Mouse (Mus musculus): ENCODE data around the gene Pnmal2. TPM values are rescaled to one million over a fixed set of nuclear protein-coding genes. Genes with fewer than 3 reads are reported as not detected.
"Not testable (repeated sequence)": the region's sequence is repeated elsewhere in the genome, so short reads cannot be mapped to it uniquely, and the experiment has no call there.

The Pnmal2 gene
- total RNA-seq, 2 experiments from 2014 or later: 3.6 to 4.0 TPM

DNA sequence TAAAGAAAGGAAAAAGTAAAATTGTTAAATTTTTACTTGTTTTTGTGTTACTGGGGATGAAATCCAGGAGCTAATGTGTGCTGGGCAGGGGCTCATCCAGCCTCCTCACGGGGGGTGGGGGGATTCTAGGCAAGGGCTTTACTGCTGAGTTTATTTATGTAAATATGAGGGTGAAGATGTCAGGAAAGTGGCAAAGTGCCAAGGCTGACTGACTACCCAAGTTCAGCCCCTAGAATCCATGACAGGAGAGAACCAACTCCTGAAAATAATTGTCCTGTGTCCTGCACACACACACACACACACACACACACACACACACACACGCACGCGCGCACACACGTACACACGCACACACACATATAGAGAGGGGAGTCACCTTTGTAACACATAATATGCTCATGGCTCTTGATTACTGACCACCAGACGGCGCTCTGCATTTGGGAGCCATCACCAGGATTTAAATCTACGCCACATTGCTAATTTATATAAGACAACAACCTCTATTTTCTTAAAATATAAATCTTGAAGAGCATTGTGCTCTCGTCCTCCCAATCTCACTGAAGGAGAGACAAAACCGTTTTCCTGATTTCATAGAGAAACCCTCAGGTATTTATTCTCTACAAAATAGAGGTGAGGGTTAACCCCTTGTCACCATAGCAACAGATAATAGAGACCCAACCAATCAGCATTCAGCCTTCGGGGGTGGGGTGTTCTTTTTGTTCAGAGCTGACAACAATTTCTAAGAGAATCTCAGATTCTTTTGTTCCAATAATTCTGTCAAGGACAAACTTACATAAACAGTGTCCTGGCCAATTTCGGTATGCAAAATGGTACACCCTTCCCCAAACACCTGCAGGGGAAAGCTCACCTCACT lies 11.5 kb upstream of the Pnmal2 start:
- DNase-seq: peak in 1 of 2 experiments; percentile 68
- intact Hi-C loops (cut with DNase I): loop anchor here (1.0 to 5.0 kb wide), 3 partner anchors 13 to 119 kb away; no protein-coding TSS in a partner anchor

DNA sequence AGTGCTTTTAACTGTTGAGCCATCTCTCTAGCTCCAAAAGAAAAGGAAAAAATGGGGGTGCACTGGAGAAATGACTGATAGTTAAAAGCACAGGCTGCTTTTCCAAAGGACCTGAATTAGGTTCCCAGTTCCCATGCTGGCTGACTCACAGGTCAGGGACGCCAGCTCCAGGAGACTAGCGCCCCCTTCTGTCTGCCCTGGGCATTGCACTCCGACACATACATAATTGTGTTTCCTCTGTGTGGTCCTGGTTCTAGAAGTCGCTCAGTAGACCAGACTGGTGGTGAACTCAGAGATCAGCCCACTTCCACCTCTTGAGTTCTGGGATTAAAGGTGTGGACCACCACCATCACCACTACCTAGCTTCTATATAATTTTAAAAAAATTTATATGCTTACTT lies 7.2 kb upstream of the Pnmal2 start:
- DNase-seq: no peak
- intact Hi-C loops (cut with DNase I): no loop called here

DNA sequence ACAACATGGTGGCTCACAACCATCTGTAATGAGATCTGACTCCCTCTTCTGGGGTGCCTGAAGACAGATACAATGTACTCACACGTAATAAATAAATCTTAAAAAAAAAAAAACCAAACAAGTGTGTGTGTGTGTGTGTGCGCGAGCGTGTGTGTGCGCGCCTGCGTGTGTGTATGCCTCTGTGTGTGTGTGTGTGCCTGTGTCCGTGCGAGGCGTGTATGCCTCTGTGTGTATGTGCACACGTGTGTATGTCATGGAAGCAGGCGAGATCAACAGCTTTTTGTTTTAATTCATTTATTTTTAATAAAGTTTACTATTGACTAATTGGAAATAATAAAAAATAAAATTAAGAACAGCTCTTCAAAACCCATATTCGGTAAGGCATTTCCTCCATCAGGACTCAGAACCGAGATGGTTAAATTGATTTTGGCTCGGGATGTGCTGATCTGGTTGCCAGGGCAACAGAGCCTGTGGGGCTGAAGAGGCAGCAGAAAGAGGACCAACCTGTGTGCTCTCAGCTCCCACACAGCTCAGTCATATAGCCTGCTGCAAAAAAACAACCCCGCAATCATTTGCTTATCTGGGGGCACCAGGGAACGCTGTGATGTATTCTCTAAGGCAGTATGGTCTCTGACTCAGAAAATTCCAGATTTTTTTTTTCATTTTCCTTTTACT lies 6.2 kb upstream of the Pnmal2 start:
- intact Hi-C loops (cut with DNase I): no loop called here
- DNase-seq: no peak

DNA sequence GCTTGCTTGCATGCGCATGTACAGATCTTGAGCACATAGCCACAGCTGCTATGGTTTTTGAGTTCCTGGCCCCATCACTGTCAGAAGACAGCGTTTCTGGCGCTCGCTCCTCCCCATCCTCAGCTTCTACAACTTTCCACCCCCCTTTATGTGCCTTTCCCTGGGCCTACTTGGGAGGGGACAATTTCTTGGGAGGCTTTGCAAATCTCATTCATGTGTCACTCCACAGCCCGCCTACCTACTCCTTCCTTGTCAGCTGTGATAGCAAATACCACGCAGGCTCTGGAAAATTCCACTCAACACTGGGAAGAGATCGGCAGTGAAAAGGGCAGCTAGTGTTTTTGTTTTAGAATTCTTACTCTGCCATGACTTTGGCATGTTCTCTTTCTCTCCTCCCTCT lies 4.2 kb upstream of the Pnmal2 start:
- DNase-seq: no peak
- intact Hi-C loops (cut with DNase I): no loop called here

DNA sequence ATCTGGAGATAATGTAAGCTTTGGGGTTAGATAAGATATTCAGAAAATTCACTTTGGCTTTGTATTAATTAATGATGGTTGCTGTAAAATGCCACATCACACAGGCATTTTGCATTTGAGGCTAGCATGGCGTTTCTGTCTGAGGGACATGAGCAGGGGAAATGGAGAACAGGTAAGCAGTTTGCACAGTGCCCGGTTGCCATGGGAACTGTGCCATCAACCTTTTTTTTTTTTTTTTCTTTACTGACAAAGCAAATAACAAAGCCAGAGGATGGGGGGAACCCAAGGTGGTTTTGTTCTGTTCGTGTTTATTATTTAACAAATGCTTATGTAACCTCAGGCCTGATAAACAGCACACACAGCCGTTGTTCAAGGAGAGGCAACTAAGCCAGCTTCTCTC lies 1.6 kb upstream of the Pnmal2 start:
- DNase-seq: no peak
- intact Hi-C loops (cut with DNase I): no loop called here

DNA sequence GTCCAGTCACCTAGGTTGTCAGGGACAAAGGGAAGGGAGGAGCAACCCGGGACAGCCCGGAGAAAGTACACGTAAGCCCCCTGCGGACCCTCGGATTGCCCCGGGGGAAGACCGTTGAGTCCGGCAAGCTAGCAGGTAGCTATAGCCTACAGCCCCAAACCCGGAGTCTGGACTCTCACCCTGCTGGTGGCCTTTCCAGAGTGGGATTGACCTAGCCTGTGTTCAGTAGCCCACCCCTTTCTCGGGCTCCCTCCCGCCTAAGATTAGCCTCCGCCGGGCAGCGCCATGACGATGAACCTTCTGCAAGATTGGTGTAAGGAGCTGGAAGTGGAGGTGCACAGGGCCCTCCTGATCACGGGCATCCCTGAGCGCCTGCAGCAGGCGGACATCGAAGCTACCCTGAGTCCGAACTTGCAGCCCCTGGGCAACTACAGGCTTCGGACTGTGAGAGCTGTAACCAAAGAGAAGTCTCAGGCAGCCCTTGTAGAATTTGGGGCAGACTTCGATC lies 380 bp downstream of the Pnmal2 start:
- intact Hi-C loops (cut with DNase I): no loop called here
- no peak for DNase-seq

DNA sequence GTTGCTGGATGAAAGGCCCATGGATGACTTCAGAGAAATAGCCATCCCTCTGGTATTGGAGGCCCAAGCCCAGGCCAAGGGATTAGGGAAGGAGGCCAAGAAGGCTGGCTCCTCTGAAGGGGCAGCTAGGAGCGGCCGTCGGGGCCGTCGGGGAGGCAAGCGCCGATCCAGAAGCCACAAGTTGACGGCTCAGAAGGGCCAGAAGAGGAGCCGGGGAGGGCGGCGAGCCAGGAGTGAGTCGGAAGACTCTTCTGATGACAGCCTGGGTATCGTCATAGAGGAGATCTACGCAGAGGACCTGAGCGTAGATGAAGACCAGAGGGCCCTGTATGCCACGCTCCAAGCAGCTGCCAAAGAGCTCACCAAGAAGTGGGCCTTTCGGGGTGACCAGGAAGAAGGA lies 937 bp downstream of the Pnmal2 start:
- intact Hi-C loops (cut with DNase I): no loop called here

DNA sequence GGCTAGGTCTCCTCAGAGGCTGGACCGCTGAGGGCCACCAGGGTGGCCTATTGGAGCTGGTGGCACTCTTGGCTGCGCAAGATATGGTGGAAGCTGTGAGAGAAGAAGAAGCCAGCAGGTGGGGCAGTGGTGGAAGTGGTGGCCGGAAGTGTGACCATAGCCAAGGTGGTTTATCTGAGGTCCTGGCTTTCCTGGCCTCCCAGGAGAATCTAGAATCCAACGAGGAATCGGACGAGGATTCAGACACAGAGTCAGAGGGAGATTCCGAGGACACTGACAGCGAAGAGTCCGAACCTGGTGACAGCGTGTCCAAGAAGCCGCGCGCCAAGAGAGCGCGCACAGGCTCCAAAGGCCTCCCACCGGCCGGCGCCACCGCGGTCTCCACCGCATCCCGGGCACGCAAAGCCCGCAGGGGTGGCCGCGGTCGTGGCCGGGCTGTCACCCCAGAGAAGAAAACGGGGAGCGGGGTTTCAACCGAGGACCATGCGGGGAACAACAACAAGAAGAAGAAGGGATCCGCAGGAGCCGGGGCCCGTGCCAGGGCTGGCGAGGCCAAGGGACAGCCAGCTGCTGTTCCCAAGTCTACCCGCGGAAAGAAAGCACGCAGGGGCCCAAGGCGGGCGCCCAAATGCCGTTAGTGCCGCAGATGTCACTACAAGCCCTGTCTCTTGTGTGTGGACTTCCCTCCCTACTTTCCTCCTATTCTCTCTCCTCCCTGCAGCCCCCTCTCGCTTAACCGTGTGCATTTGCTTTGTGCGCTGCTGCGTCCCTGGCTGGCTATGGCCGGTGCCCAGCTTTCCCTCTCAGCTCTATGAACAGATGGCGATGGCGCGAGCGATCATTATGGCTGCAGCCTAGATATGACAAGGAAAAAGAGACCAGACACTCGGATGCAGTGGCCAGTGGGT lies 2.2 kb downstream of the Pnmal2 start:
- peak; percentile 47 to 48 for DNase-seq
- intact Hi-C loops (cut with DNase I): loop anchor here (1.0 kb wide), 1 partner anchor 14 kb away; no protein-coding TSS in a partner anchor

More for the DNA sequence above, 937 bp downstream of the Pnmal2 start:
- no peak for DNase-seq

DNA sequence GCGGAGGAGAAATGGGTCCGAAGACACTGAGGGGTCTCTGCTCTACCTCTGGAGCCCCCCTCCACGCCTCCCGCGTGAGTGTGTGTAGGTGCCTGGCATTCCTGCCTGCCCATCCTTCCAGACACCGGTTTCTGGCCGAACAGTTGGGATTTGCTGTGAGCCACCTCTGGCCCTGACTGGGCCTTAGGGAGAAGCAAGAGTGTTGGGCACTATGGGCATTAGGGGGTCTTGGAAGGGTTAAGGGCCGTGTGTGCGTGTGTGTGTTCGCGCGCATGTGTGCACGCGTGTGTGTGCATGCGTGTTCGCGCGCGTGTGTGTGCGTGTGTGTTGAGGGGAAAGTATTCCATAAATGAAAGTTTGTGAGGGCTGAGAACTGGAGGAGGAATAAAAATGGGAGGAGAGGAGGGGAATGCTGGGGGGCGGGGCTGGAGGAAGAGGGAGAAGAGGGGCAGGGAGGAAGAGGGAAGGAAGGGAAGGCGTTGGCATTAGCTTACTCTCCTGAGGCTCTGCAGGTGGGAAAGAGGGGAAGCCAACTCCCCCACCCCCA lies 2.9 kb downstream of the Pnmal2 start:
- intact Hi-C loops (cut with DNase I): no loop called here
- DNase-seq: peak; percentile 41 to 43

DNA sequence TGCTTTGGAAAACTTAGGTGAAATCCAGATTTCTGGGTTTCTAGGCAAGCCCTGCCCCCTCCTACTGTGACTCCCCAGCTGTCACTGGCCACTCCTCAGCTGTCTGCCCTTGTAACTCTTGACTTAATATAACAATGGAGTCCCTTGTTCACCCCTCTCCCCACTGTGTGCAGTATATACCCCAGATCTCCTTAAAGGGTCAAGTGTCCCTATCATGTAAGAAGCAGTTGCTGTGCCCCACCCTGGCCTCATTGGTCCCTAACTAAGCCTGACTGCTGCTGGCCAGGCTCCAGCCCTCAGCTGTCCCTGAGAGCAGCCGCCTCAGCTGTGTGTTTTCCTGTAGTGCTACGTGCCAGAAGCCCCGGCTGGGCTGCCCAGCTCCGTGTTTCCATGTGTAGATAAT lies 3.5 kb downstream of the Pnmal2 start:
- intact Hi-C loops (cut with DNase I): no loop called here
- DNase-seq: peak; percentile 68 to 71

DNA sequence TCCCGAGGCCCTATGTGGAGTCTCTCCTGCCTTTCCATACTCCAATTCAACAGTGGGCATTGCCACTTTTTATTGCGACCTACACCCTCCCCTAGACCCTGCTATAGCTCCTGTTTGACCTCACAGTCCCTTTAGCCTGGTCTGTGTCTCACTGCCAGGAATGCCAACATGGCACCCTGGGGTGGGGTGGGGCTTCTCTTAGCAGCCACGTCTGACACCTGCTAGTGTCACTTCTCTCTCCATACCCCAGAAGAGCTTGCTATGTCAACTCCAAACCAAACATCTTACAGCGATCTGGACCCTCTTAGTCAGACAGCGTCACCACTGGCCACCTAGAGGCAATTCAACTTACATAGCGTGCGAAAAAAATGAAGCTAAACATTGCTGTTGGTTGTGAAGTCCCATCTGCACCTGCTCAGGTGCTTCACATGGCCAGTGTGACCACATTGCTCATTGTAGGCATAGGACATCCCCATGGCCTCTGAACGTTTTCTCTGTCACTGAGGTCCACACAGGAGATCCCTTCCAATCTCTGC lies 4.5 kb downstream of the Pnmal2 start:
- intact Hi-C loops (cut with DNase I): no loop called here
- no peak for DNase-seq

DNA sequence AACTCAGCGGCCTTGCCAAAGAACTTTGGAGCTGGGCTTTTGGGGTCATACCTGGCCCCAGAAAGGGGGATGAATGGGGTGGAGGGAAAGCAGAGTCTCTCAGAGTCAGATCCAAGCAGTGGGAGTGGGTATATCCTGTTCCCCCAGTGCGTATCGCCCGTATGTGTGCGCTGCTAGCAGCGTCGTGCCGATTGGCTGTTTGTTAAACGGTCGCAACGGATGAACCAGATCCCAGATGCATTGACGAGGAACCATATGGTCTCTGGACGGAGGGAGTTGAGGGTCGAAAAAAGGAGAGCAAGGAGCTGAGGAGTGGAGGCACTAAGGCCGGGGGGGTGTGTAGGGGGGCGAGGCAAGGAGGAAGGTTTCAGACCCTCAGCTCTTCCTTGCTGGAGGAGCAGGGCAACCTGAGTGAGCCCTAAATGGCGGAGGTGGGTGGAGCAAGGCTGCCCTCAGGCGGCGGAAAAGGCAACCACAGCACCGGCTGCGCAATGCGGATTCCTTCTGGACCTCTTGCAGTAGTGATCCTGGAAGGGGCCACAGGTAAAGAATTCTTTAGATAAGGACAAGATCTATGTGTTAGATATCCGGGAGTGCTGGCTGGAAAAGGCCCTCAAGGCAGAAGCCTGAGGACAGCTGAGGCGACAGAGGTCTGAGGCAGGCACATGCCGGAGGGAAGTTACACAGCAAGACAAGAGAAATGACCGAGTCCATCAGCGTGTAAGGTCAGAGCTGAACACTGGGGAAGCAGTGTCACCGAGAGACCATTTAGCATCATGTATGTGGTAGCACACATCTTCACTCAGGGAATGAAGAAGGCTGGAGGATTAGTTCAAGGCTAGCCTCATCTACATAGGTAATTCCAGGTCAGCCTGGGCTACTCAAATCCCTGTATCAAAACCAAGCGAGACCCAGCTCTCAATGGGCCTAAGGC lies 5.7 kb downstream of the Pnmal2 start:
- intact Hi-C loops (cut with DNase I): loop anchor here (1.0 kb wide), 1 partner anchor 49 kb away; no protein-coding TSS in a partner anchor
- peak; percentile 78 to 83 for DNase-seq

DNA sequence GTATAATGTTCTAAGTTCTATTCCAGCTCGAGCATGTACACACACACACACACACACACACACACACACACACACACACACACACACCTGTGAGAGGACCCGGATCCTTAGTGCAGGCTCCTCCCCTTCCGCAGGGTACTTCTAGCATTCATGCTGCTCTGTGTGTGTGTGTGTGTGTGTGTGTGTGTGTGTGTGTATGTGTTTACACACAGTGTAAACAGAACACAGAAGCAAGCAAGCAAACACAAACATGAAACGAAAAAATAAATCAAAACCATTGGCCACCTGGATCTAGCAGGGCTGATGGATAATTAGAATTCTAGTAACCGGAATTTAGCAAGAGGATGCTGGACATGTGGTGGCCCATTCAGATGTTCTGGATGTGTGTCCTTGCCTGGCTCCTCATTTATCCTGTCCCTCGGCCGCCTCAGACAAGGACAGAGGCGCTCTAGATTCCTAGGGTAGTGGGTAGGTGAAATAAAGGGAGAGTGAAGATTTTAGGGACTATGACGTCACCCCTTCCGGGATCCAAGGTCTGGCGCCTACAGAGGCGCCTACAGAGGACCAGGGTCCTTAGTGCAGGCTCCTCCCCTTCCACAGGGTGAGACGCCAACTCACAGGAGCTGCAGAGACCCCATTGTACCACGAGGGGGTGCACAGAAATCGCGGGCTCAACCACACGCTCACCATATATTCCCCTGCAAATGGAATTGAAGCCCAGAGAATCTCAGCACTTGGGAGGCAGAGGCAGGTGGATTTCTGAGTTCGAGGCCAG lies 6.6 kb downstream of the Pnmal2 start:
- peak; percentile 79 to 85 for DNase-seq

DNA sequence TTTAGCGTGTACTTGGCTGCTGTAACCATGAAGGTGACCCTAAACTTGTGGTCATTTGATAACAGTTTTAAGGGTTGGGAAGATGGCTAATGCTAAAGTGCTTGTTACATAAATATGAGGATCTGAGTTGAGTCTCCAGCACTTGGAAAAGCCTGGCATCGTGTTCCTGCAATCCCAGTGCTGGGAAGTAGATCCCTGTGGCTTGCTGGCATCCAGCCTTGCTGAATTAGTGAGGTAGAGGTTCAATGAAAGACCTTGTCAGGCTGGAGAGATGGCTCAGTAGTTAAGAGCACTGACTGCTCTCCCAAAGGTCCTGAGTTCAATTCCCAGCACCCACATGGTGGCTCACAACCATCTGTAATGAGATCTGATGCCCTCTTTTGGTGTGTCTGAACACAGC lies 9.3 kb downstream of the Pnmal2 start:
- intact Hi-C loops (cut with DNase I): not testable (repeated sequence)

More for the DNA sequence above, 6.6 kb downstream of the Pnmal2 start:
- intact Hi-C loops (cut with DNase I): loop anchor here (1.0 kb wide), 4 partner anchors 20 to 115 kb away; no protein-coding TSS in a partner anchor

DNA sequence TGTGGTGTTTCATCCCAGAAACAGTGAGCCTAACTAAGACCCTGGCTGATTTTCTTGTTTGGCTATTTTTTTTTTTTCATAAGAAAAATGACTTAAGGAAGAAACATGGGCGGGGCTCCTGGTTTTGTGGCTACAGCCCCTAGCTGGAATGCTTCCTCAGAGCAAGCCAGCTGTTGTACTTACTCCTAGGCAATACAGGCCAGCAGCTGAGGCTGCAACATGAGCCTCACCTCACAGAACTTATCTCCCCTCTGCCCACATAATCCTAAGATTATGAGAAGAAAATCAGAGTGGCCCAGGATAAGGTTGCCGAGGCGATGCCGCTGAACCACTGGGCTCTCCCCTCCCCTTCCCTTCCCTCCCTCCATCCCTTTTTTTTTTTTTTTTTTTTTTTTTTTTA lies 11.2 kb downstream of the Pnmal2 start:
- DNase-seq: no peak
- intact Hi-C loops (cut with DNase I): no loop called here

More for the DNA sequence above, 9.3 kb downstream of the Pnmal2 start:
- DNase-seq: not testable (repeated sequence)

DNA sequence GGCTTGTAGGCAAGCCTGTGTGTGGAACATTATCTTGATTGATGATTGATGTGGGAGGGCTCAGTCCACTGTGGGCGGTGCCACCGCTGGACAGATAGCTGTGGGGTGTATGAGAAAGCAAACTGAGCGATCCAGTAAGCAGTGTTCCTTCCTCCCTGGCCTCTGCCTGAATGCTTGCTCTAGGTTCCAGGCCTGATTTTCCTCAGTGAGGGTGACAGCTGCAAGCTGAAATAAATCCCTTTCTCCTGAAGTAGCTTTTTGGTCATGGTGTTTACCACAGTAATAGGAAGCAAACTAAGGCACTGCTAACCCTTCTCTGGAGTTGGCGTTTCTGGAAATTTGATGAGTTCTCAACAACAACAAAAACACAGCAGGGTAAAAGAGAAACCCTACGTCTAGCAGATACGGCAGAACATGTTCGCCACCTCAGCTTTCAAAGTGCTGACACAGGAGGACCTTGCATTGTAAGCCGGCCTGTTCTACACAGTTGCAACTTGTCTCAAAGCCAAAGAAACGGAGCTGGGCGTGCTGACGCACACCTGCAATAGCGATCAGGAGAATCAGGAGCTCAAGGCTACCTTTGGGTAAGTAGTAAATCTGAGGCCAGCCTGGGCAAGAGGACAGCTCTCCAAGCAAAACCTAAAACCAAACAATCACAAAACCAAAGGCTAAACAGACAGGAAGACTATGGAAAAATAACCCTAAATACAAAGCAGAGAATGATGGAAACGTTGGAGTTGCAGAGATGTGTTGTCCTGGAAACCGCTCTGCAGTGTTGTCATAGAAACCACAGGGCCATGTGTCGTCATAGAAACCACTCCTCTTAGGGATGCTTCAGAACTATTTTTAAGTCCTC lies 12.2 kb downstream of the Pnmal2 start:
- intact Hi-C loops (cut with DNase I): no loop called here
- no peak for DNase-seq

Data from heart, postnatal 14 days (tissue).